Mouse (Mus musculus) heart, postnatal 10 days (tissue): ENCODE results near the gene Inppl1. TPM values are rescaled to one million over a fixed set of nuclear protein-coding genes. Genes with fewer than 3 reads are reported as not detected.

Experiments
- DNase-seq, 2 experiments: peaks; one replicate each; pipeline ENCODE4 v3.0.0; 2021
- intact Hi-C: fragments of 180-260 bp; cut with DNase I; formaldehyde crosslinking; loops from one replicate; pipeline ENCODE4 v1.15.1; 2025
- total RNA-seq, 2 experiments: library from RNA; stranded (reverse); gene quantifications; 2 replicates each; pipeline ENCODE4 v1.2.3; 2021

The Inppl1 gene
- 100 to 1,000 TPM; 135 to 140 TPM for total RNA-seq

DNA sequence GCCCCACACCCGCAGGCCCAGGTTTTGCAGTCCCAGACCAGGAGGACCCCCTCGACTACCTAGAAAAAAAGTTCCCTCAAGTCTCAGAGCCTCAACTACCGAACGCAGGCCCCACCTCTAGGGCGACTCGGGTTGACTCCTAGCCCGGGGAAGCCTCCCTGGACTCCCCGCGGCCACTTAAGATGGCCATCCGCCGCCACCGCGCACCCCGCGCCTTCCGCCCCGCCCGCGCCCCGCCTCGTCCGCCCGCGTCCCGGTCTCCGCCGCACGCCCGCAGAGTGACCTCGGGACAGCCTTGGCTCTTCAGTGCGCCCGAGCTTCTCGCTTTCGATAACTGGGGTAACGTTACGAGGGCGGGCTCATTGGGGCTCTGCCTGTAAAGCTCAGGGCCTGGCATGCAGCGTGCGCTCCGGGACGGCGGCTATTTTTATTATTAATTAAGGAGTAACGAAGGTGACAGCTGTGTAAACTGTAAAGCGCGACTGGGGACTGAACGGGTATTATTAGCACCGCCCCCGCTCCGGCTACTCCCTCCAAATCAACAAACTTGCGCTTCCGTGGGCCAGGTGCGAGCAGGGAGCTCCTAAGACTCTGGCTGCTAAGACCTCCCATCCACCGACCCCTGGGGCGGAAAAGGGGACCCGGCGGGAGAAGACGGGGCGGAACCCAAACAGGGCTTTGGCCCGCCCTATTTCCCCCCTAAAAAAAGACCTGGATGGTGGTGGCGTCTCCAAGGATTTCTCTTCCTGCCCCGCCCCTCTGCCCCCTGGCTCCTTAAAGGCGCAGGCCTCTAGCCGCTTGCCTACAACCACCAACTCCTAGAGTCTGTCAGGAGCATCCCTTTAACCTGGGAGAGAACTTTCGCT, at the start of gene Inppl1:
Inppl1 (minus strand) TSS at position 624 of the 866 bp plus-strand sequence.
- peak; percentile 91 to 92 for DNase-seq
- intact Hi-C loops, result loop anchor here (2.0 kb wide), 2 partner anchors 57 to 159 kb away; no protein-coding TSS in a partner anchor

DNA sequence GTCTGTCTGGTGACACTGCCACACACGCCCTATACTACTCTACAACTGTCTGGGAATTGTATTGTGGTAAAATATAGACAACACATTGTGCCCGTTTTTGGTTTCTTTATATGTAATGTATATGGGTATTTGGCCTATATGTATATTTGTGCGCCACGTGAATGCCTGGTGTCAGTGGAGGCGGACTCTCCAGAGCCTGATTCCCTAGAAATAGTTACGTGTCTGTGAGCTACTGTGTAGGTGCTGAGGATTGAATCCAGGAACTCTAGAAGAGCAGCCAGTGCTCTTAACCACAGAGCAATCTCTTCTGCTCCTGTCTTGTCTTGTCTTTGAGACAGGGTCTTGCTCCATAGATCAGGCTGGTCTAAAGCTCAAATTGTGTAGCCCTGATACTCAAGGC, 48.2 kb upstream of the Inppl1 start:
- no peak for DNase-seq
- intact Hi-C loops, result no loop called here

DNA sequence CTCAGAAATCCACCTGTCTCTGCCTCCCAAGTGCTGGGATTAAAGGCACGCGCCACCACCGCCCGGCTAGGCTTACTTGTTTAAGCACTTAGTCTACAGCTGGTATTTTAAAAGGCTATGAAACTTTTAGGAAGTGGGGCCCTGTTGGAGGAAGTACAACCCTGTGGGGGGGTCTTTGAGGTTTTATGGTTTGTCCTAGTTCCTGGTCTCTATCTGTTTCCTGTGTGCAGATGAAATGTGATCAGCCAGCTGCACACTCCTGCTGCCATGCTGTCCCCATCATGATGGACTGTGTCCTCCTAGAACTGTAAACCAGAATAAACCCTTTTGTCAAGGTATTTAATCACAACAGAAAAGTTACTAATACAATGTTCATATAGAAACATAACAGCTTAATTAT, 46.1 kb upstream of the Inppl1 start:
- intact Hi-C loops, result no loop called here

DNA sequence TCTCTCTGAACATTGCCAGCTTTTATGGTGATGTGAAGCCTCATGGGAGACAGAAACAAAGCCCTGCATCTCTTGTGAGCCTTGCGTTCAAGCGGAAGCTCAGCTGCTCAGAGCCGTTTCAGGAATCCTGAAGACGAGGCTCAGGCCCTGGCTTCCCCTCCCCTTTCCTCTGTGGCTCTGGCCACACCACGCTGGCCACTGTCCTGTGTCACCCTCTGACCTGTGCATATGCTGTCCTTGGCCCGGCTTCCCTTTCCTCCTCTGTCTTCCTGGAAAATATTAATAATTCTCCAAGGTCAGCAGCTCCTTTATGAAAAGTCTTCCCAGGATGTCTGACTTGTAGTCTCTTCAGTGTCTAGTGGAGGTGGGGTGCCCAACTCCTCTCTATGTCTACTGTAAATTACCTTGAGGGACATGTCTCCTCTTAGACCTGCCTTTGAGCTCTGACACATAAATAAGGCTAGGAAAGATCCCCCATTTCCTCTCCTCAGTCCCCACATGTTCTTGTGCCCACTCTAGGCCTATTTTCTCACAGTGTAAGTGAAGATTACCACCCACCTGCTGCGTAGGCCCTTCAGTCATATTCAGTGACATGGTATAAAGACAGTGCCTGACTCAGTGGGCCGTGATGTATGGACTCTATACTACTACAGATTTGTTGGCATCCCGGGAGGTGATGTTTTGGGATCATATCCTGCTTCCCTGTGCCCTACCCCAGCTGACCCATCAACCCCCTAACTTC, 44.6 kb upstream of the Inppl1 start:
- intact Hi-C loops, result no loop called here
- DNase-seq, result peak; percentile 29 to 30

More for the DNA sequence above, 46.1 kb upstream of the Inppl1 start:
- no peak for DNase-seq

DNA sequence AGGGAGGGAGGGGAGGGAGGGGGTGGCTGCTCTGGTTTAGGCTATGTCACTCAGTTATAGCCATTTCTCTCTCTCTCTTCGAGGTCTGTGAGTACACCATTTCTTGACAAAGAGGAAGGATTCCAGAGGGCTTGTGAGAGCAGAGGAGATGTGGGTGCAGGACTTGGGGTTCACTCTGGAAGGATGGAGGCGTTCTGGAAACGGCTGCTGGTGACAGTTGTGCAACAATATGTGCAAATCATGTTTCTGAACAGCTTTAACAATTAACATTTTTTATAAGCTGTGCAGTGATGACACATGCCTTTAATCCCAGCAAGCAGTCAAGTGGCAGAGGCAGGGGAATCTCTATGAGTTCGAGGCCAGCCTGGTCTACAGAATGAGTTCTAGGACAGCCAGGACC, 42.8 kb upstream of the Inppl1 start:
- no peak for DNase-seq
- intact Hi-C loops, result no loop called here

DNA sequence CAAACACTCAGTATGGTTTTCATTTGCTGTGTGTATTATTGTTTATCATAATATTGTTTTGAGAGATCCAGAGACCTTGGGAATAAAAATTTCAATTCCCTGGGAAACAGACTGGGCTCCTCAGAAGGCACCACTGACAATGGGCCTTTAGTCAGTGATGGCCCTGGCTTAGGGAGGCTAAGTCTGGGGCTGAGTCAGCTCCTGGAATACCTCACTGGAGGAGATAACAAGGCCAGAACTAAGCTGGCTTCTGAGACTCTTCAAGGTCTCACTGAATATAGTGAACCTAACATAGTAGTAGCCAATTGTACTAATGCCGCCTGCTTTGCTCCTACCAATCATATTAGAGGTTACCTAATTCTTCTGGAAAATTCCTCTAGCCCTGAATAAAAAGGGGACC, 37.9 kb upstream of the Inppl1 start:
- DNase-seq, result no peak
- intact Hi-C loops, result no loop called here

DNA sequence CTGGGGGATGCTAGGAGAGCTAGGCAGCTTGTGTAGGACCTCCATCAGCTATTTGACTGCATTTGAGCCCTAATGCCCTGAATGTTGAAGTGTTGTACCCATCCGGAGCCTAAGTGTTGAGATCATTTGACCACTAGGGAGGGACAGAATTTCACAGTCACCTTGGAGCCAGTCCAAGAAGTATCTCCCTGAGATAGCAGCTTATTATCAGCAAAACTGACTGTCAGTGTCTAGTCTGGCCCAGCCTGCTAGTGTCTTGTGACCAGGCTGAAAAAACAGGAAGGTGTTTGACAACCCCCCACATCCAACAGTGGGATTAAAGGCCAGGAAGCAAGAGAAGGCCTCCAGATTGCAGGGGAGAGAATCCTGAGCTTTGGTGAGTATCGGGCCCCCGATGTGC, 33.3 kb upstream of the Inppl1 start:
- DNase-seq, result peak; percentile 17
- intact Hi-C loops, result no loop called here

DNA sequence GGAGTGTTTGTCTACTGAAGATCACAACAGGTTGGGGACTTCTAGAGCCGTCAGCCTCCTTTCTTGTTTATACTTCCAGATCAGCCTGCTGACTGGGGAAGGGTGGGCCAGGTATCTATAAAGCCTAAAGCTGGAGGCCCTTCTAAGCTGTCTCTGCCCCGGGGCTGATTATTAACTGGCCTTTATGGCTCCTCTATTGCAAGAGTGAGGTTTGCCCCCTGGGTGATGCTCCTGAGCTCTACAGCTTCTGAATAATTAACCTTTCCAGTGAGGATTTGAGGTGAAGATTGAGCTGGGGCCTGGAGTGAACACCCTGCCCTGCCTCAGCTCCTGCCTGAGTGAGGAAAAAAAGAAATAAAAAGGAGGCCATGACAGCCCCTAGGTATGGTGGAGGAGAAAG, 32.6 kb upstream of the Inppl1 start, which contains the start of gene Folr1:
Folr1 (minus strand) TSS at position 160 of the 400 bp plus-strand sequence.
- intact Hi-C loops, result no loop called here
- DNase-seq, result no peak

DNA sequence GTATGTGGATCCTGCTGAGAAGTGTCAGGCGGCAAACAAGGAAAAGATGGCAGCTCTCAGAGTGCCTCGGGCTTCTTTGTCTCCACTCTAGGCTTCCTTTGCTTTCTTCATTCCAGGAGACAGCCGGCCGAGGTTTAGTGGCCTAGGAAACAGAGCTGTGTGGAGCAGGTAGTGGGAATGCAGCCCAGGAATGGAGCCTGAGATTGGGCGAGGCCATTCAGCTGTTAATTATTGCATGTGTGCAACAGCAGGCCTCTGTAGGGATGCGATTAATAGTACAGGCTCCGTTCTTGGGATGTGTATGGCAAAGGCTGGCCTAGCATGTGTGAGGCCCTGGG, 31.1 kb upstream of the Inppl1 start:
- no peak for DNase-seq
- intact Hi-C loops, result no loop called here

DNA sequence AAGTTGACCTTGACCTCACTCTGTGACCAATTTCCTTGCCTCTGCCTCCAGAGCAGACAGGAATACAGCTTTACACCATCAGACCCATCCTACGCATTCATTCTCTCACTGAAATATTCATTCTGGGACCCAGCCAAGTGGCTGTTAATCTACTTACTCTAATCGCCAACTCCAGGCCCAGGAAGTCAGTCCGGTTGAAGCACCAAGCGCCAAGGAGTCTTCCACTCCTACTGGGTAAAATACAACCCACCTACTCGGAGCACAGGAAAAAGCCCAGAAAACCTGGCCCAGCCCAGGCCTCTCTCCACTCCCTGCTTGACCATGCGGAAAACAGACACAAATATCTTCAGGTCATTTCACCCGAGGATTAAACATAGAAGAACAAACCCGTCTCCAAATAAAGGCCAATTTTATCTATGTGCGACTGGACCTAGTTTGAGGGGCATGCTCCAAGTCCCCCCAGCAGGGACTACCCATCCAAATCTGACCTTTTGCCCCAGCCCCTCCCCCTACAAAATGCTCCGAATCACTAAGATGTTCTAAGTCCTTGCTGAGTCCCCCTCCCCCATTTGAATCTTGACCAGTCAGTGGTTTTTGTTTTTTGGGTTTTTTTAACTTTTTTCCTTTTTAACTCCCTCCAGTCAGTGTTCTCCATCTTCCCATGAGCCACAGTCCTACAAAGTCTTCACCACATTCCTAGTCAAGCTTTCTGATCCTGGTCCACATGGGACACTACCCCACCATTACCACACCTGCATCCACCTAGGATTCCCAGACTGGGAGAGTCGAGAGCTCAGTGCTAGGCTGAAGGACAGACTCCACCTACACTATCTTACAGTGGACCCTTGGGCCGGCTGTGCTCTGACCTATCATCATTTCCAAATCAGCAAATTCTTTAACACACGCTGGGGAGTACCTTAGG, 30.5 kb upstream of the Inppl1 start:
- intact Hi-C loops, result no loop called here
- peak; percentile 33 to 45 for DNase-seq

DNA sequence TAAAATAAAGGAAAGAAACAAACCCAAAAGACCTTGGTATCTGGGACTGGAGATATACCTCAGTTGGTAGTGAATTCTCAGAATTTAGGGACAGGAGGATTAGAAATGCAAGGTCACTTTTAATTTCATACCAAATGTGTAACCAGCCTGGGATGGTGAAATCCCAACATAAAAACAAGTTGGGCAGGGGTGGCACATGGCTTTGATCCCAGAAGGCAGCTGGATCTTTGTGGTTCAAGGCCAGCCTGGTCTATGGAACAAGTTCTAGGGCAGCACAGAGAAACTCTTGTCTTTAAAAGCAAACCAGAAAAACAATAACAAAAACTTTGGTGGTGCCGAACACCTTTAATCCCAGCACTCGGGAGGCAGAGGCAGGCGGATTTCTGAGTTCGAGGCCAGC, 29.5 kb upstream of the Inppl1 start:
- DNase-seq, result no peak
- intact Hi-C loops, result no loop called here

DNA sequence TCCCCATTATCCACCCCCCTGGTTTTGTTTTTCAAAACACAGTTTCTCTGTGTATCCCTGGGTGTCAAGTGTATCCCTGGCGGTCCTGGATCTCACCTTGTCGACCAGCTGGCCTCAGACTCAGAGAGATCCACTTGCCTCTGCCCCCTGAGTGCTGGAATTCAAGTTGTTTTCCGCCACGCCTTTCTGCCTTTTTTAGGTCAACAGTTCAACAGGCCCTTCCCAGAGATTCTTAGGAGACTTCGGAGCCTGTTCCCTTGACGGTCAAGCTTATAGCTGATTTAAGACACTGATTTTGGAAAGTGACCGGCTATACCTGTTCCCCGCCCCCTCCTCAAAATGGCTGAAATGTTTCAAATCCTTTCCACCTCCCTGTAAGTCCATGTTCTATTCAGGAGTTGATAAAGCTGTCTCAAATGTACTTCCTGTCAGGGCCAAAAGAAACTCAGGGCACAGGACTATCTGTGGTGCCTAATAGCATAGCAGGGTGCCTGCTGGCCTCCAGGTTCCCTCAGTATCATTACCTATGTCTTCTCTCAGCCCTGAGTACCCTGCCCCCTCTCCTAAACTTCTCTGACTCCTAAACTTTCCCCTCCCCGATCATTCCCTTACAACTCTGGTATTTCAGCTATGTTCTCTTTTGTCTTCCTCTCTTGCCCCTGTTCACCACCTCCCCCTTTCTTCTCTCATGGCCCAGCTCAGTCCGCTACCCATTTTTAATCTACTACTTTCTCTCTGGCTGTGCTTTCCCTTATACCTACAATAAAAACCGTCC, 28.6 kb upstream of the Inppl1 start:
- intact Hi-C loops, result no loop called here

DNA sequence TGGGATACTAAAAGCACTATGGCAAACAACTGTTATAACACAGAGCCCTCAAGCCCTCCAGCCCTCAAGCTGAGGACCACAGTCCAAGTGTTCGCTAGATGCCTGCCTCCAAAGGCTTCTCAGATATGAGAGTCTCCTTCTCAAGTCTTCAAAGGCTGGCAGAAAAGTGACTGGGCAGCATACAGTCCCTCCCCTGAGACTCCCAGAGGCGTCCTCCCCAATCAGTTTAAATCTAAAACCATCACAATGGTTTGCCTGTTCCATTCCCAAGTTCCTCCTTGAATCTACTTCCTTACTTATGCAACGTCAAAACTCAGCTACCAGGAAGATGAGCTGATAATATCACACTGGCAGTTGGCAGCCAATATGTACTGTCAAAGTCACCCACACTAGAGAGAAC, 25.4 kb upstream of the Inppl1 start, which contains the start of gene Anapc15:
Anapc15 (plus strand) TSS at position 301 of the 400 bp plus-strand sequence.
- intact Hi-C loops, result no loop called here
- DNase-seq, result no peak

More for the DNA sequence above, 28.6 kb upstream of the Inppl1 start:
- no peak for DNase-seq

DNA sequence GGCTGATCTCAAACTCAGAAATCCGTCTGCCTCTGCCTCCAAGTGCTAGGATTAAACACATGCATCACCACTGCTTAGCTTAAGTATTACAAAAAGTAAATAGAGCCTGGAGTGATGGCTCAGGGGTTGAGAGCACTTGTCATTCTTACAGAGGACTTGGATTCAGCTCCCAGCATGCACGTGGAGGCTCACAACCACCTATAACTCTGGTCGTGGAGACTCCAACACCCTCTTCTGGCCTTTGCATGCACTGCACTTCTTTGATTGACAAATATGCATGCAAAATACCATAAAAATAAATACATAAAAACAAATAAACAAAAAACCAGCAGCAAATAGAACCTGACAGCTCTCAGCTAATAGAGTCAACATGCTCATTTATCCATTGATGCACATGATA, 24.3 kb upstream of the Inppl1 start:
- intact Hi-C loops, result no loop called here
- DNase-seq, result no peak

DNA sequence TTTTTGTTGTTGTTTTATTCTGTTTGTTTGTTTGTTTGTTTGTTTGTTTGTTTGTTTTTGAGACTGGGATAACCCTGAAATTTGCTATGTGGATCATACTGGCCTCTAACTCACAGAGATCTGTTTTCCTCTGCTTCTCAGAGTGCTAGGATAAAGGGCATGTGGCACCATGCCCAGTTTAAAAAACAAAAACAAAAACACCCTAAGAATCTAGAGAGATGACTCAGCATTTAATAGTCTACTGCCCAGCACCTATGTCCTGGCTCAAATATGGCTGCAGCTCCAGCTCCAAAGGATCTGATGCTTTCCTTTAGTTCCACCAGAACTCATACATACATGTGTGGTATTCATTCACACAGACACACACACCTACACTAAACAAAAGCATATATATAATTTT, 22.9 kb upstream of the Inppl1 start:
- intact Hi-C loops, result no loop called here

DNA sequence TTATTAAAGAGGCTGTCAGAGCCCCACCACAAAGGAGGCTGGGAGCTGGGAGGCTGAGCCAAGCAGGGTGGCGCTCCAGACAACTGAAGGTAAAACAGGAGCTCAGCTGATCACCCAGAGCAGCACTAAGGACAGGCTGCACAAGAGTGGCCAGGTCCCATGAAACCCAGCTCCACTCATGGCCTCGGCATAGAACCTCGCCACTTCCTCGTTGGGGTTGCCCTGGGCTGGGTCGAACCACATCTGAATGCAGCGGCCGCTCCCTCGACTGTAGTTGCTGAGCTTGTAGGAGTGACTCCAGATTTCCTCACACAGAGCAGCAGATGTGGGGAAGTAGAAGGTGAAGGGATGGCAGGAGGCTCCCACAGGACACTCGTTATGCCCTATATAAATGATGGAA, 20.3 kb upstream of the Inppl1 start:
- intact Hi-C loops, result no loop called here
- DNase-seq, result no peak

More for the DNA sequence above, 22.9 kb upstream of the Inppl1 start:
- DNase-seq, result no peak

DNA sequence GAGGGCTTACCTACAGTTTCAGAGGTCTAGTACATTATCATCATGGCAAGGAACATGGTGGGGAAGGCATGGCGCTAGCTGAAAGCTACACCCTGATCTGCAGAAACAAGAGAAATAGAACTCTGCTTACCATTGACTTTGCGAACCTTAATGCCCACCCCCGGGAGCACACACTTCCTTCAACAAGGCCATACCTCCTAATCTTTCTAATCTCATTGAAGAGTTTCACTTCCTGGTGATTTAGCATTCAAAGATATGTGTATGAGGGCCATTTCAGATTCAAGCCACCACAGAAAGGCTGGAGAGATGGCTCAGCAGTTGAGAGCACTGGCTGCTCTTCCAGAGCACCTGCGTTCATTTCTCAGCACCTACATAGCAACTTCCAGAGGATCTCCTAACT, 19.1 kb upstream of the Inppl1 start, which contains the start of gene Folr2:
Folr2 (minus strand) TSS at position 101 of the 400 bp plus-strand sequence.
- intact Hi-C loops, result no loop called here
- no peak for DNase-seq

DNA sequence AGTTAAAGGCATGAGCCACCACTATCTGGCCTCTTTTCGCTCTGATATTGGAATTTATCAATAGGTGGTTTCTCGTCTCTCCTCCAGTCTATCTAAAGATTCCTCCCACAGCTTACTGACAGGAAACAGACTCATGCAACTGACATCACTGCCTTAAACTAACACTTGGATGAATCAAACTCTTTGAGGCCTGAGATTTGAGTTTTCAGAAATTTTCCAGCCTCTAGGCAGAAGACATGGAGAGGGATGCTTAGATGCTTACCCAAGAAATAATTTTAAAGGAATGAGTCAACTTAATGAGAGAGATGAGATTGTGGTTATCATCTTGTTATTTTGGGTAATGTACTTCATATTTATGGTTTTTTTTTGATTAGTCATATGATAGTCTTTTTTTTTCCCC, 15.8 kb upstream of the Inppl1 start:
- DNase-seq, result no peak
- intact Hi-C loops, result no loop called here

DNA sequence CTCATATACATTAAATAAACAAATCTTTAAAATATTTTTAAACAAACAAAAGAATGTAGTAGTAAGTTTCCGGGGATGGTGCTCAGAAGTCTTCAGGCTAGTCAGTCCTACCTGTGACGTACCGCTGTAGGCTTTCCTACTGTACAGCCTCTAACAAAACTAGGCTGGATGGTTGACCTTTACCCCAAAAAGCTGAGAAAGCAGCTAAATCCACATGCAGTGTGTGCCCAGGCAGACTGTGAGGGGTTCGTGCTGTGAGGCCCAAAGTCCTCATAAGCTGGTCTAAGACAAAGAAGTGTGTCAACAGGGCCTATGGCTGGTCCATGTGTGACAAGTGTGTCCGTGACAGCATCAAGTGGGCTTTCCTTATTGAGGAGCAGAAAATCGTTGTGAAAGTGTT, 14.8 kb upstream of the Inppl1 start:
- no peak for DNase-seq
- intact Hi-C loops, result no loop called here

DNA sequence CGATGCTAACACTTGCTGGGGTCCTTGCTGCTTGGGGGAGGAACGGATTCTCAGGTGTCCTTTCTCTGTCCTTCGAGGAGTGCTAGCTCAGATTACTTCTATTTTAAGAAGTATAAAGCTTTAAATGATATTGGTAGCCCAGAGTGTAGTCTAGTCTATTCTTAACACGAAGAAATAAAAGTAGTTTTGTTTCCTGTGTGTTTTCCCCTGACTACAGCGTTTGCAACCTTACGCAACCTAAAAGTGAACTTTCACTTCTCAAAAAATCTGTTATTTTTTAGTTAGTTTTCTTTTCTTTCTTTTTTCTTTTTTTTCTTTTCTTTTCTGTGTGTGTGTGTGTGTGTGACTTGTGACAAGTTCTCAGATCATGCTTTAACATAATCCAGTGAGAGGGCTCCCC, 13.7 kb upstream of the Inppl1 start:
- intact Hi-C loops, result no loop called here
- no peak for DNase-seq
